Mouse (Mus musculus) cerebellum, adult 9-11 months (tissue): Measurements from ENCODE around the gene Dync2h1.
"Not testable (repeated sequence)": the region's sequence is repeated elsewhere in the genome, so short reads cannot be mapped to it uniquely, and the experiment has no call there.

Experiments
- DNase-seq: peaks from one replicate; pipeline ENCODE4 v3.0.0; 2022

The Dync2h1 gene

GRCm38 (mm10) chr9:7014733-7015132, 169.5 kb downstream of the Dync2h1 start:
- no peak for DNase-seq

GRCm38 (mm10) chr9:7009785-7010184, 174.5 kb downstream of the Dync2h1 start:
- no peak for DNase-seq

- DNase-seq, result no peak
Observed at GRCm38 (mm10) chr9:6994865-6995264, 189.4 kb downstream of the Dync2h1 start.

- DNase-seq, result no peak
Observed at GRCm38 (mm10) chr9:6994275-6994674, 190.0 kb downstream of the Dync2h1 start.

- no peak for DNase-seq
Observed at GRCm38 (mm10) chr9:6988893-6989685, 195.2 kb downstream of the Dync2h1 start.

GRCm38 (mm10) chr9:6986161-6986560, 198.1 kb downstream of the Dync2h1 start:
- no peak for DNase-seq

GRCm38 (mm10) chr9:6969171-6969570, 215.1 kb downstream of the Dync2h1 start:
- DNase-seq, result no peak

GRCm38 (mm10) chr9:6965006-6965405, 219.2 kb downstream of the Dync2h1 start:
- no peak for DNase-seq

GRCm38 (mm10) chr9:6958311-6958710, 225.9 kb downstream of the Dync2h1 start:
- DNase-seq, result no peak

GRCm38 (mm10) chr9:6927399-6928035, 256.7 kb downstream of the Dync2h1 start:
- DNase-seq, result no peak

GRCm38 (mm10) chr9:6913471-6913870, 270.8 kb downstream of the Dync2h1 start:
- DNase-seq, result no peak

GRCm38 (mm10) chr9:6910537-6910936, 273.7 kb downstream of the Dync2h1 start:
- not testable (repeated sequence) for DNase-seq

GRCm38 (mm10) chr9:6901620-6902019, 282.6 kb downstream of the Dync2h1 start:
- DNase-seq, result no peak

GRCm38 (mm10) chr9:6891331-6891730, 292.9 kb downstream of the Dync2h1 start:
- no peak for DNase-seq

- no peak for DNase-seq
Observed at GRCm38 (mm10) chr9:6881187-6881984, 302.9 kb downstream of the Dync2h1 start.
